Mouse (Mus musculus) G1E (cell line): ENCODE measurements around the gene Epha2.

Source experiments
- CTCF ChIP-seq: IDR thresholded peaks from 2 replicates; pipeline ENCODE4 v1.5.1; 2012; ENCODE audit warnings: low read depth, low read length, inconsistent platforms, mixed read lengths
- GATA1 ChIP-seq: IDR thresholded peaks from 2 replicates; pipeline ENCODE4 v1.6.1; 2012; ENCODE audit warnings: borderline replicate concordance, low read length, inconsistent platforms, mixed read lengths
- GATA2 ChIP-seq: IDR thresholded peaks from 2 replicates; pipeline ENCODE4 v1.6.1; 2012; ENCODE audit warnings: low read depth, low read length, inconsistent platforms, borderline replicate concordance
- POLR2AphosphoS5 ChIP-seq: IDR thresholded peaks from 2 replicates; pipeline ENCODE4 v1.6.1; 2012; ENCODE audit warnings: low read depth, low read length, inconsistent platforms; ENCODE audit not compliant: insufficient replicate concordance
- TAL1 ChIP-seq: conservative IDR thresholded peaks from 2 replicates; pipeline ENCODE4 v1.6.1; 2012; ENCODE audit warnings: low read depth, low read length, inconsistent platforms, mixed read lengths

DNA sequence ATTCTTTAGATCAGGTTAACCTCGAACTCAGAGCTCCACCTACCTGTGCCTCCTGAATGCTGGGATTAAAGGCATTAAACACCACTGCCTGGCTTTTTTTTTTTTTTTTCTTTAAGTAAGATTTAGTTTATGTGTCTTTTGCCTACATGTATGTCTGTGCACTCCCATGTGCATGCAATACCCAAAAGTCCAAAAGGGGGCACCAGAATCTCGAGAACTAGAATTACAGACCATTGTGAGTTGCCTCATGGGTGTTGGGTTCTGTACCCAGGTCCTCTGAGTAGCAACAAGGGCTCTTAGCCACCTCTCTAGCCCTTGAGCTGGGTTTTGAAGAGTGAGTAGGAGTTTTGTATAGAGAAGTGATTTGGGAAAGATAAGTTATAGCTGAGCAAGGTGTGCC lies 48.4 kb upstream of the Epha2 start:
- no peak for TF ChIP-seq CTCF
- TF ChIP-seq POLR2AphosphoS5: no peak
- no peak for TF ChIP-seq GATA1
- TF ChIP-seq TAL1: no peak
- TF ChIP-seq GATA2: no peak
